Mouse (Mus musculus): Measurements from ENCODE around the gene Abhd5.
"Not testable (repeated sequence)": the region's sequence is repeated elsewhere in the genome, so short reads cannot be mapped to it uniquely, and the experiment has no call there.

Abhd5 gene

GRCm38 (mm10) chr9:122351303-122352024 is at the start of gene Abhd5:
Gene Abhd5 (plus strand): TSS chr9:122351608.
- peak; percentile 98 for DNase-seq

DNA sequence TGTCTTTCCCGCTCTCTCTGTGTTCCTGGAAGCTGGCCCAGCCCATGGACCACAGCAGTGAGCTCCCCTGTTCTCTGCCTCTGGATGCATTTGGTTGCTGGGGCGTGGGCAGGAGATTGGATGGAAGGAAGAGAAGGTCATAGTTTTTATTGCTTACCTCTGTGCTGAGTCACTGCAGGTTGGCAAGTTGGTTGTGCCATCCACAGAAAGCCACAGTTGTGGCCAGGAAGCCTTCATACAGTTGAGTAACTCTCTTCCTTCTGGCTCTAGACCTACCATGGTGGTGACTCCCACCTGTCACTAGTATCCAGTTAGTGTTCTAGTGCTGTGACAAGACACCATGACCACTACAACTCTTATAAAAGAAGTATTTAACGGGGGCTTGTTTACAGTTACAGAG is 46.1 kb upstream of the Abhd5 start:
- DNase-seq, result no peak

DNA sequence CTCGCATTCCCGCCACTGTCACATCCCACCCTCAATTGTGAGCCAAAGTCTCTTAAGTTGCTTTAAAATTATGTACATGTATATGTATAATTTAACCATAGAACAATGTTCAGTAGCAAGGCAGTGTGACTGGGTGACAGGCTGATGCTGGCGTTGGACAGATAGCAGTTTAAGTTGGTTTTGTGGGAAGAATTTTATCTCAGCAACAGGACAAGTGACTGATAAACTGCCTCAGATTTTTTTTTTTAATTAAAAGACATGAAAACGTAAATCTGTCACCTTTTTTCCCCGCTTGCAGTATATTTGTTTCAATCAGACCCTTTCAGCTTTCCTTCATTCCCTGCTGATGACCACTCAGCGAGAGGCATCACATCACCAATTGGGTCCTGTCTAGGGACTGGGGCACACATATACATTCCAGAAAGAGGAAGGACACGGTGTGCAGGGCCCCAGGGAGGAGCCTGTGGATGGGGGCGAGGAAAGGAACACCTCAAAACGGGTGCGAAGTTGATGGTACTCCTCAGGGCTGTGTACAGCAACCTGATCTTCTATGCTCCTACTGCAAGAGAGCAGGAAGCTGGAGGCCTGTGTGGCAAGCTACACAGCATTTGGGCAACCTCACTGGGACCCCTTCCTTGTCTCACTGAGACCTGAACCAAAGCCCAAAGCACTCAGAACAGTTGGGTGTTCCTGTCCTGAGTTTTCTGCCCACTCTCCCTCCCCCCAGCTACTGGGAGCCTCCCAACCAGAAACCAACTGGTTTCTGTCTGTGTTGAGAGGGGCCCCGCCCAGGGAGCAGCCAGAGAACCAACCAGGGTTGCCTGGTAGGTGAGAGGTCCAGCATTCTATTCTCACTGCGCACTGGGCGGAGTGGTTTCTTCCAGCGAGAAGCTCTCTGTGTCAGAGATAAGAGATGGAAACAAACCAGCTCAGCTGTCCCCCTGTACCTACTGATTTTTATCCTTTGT is 42.1 kb upstream of the Abhd5 start:
- peak; percentile 41 for DNase-seq

DNA sequence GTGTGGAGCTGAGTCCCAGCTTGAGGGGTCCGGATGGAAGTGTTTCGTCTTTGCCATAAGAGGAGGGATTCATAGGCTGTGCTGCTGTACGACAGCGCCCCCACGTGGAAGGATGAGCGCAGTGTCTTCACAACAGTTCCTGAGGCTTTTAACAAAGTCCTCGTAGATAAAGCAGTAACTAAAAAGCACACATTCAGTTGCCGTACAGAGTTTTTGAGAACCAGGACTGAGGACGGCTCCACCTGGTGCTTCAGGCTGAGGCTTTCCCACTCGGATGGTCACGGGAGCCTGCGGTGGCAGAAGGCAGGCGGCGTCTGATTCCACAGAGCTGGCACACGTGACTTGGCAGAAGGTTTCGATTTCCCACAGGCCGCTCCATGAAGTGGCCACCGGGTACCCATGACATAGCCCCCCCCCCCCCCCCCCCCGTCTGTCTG is 40.8 kb upstream of the Abhd5 start:
- DNase-seq, result peak; percentile 88

DNA sequence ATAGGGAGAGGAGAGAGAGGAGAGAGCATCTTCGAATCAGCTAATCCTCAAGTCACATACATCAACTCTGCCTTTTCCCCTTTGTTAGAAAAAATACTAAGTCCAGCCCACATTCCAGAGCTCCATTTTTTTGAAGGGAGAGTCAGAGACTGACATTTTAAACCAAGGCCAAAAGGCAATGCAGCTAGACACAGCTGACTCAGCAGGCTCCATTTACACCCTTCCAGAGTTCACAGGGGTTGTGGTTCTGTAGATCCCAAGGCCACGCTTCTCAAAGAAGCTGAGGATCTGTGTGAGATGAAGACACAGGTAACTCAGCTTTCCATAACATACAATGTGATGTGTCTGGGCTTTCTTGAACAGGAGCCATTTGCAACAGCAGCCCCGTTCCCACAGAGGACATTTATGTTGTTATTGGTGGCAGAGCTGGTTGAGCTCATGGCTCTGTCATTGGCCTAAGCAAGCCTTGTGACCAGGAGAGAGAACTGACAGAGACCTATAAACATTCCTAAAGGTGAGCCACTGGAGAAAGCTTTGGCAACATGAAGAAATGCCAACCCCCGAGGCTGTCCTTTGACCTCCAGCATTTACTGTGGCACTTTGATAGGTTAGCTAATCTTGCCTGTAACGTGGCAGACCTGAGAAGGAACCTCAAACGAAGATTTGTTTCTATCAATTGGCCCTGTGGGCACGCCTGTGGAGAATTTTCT is 40.2 kb upstream of the Abhd5 start:
- peak; percentile 30 for DNase-seq

DNA sequence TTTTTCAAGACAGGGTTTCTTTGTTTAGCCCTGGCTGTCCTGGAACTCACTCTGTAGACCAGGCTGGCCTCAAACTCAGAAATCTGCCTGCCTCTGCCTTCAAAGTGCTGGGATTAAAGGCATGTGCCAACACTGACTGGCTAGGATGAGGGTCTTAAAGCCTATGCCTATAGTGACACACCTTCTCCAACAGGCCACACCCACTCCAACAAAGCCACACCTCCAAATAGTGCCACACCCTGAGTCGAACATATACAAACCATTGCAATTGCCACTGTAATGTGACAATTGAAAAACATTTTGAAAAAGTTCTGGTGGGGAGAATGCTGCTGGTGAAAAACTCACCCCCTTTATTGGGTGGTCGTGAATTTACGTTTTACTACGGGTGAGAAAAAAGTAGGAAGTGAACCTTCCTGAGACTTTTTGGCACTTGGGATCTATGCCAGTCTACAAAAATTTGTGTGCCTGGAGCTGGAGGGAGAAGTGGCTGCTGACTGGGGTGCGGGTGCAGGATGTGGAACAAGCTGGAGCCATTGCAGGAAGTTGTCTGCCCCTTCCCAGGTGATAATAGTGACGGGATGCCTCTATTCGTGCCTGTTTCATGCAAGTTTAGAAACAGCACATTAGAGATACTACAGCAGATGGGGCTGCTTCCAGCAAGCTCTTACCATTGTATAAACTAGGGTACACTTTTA is 39.0 kb upstream of the Abhd5 start:
- DNase-seq, result no peak

DNA sequence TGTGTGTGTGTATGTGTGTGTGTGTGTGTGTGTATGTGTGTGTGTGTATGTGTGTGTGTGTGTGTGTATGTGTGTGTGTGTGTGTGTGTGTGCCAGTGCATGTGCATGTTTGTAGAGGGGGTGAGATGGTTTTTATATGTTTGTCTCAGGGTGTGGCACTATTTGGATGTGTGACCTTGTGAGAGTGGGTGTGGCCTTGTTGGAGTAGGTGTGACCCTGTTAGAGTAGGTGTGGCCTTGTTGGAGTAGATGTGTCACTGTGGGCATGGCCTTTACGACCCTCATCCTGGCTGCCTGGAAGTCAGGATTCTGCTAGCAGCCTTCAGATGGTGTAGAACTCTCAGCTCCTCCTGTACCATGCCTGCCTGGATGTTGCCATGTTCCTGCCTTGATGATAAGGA is 38.3 kb upstream of the Abhd5 start:
- not testable (repeated sequence) for DNase-seq

DNA sequence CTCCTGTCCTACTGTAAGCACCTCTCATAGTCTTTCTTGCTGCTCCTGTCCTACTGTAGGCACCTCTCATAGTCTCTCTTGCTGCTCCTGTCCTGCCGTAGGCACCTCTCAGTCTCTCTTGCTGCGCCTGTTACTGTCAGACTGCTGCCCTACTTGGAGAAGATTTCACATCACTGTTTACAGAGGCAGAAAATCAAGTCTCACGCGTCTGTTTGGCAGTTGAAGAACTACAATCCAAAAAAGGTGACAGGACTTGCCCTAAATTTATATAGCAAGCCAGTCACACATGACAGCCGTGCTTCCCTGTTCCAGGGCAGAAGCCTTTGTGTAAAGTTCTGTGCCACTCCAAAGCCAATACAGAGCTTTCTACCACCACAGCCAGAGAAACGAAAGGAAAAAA is 37.0 kb upstream of the Abhd5 start:
- DNase-seq, result no peak

DNA sequence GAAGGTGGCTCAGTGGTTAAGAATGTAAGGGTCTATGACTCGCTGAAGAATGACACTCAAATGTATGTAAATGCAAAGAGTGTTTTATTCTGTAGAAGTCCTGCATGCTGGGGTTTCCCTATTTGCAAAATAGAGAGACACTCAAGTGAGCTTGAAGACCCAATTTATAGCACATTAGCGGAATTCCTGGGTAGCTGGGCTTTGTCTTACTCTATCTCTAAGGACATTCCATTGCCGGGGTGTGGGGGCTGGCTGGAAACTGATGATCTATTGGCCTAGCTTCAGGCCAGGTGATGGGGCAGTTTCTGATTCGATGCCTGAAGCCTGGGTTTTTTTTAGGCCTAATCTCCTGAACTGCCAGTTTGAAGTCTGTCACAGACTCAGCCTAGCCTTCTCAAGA is 36.5 kb upstream of the Abhd5 start:
- no peak for DNase-seq

GRCm38 (mm10) chr9:122315501-122315900 is 35.9 kb upstream of the Abhd5 start:
- no peak for DNase-seq

- DNase-seq, result no peak
Measured at GRCm38 (mm10) chr9:122316562-122316961, 34.8 kb upstream of the Abhd5 start.

GRCm38 (mm10) chr9:122320626-122321025 is 30.8 kb upstream of the Abhd5 start:
- no peak for DNase-seq

- DNase-seq, result no peak
Measured at GRCm38 (mm10) chr9:122322356-122322755, 29.1 kb upstream of the Abhd5 start.

GRCm38 (mm10) chr9:122325996-122326395 is 25.4 kb upstream of the Abhd5 start:
- no peak for DNase-seq

DNA sequence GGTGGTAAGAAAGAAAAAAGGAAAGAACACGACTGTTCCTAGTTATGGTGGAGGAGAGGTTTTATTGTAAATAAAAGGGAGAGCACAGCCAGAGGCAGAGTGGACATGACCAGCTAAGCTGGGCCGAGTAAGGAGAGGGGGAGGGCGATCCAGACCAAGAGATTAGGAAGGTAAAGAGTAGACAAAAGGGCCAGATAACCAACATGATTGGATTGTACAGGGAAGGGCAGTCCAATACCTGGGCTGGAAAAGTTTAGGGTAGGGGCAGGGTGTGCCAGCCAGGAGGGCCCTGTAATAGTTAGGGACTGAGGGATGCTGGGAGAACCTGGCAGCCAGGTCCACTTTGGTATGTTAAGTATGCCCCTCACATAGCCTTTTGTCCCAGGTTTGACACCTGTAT is 23.2 kb upstream of the Abhd5 start:
- DNase-seq, result no peak

- DNase-seq, result no peak
Measured at GRCm38 (mm10) chr9:122336677-122337076, 14.7 kb upstream of the Abhd5 start.

- DNase-seq, result no peak
Measured at GRCm38 (mm10) chr9:122337510-122337931, 13.9 kb upstream of the Abhd5 start.

DNA sequence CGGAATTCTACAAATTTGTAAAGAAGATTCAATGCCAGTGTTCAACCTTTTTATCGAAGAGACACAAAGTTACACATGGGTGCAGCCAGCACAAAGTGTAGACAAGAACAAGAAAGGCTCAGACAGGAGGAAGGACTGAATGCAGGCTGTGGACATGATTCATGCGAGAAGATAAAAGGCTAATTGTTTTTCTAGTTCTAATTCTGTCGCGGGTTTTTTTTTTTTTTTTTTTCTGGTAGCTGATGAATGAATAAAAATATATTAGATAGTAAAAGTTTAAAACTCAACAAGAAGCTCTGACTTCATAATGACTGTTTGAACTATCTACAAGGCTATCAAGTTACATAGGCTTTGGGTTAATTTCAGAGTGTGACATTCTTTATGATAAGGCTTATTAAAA is 11.4 kb upstream of the Abhd5 start:
- no peak for DNase-seq

DNA sequence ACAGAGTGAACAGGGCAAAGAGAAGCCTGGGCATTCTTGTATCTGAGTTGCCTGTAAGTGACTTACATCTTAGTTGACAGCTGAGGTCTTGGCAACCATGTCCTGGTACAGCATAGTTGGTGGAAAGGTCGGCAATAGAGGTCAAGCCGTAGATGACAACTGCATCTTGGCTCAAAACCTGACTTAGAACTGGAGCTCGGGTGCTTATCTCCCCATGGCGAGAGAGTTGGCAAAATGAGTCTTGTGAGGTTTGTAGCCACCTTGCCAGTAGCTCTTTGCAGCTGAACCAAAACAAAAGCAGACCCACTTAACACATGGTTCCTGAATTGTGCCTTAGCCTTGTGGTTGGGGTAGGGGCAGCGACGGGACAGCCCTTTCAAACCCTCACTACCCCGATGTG is 8.0 kb upstream of the Abhd5 start:
- DNase-seq, result no peak

- DNase-seq, result no peak
Measured at GRCm38 (mm10) chr9:122344560-122344959, 6.8 kb upstream of the Abhd5 start.

GRCm38 (mm10) chr9:122345291-122345690 is 6.1 kb upstream of the Abhd5 start:
- DNase-seq, result no peak

- no peak for DNase-seq
Measured at GRCm38 (mm10) chr9:122346059-122346458, 5.3 kb upstream of the Abhd5 start.

- DNase-seq, result no peak
Measured at GRCm38 (mm10) chr9:122347882-122348281, 3.5 kb upstream of the Abhd5 start.
